Mouse (Mus musculus): ENCODE measurements at regions not wholly inside any gene's neighbourhood (a gene's known extent, or its start where the extent isn't known, plus 50 kb on each side); places are given as distances from the start of the nearest gene placed in this dataset.
A peak's percentile ranks its signal among the peaks of the same experiment; 100 is the strongest.

DNA sequence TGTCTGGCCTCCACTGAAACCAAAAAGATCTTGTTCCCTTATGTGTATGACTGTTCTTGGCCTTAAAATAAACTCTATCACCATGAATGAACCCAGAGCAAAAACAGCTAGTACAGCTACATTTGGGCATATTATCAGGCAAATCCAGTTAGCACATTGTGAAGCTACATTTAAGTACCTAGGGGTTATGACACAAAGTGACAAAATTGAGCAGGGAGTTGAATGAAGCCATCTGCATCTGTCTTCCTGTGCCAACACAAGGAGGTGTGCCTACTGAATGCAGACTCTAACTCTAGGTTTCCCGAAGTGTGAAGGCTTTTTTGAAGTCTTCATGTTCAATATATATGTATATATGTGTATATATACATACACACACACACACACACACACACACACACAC is 169.9 kb upstream of the Tmem161b start:
- intact Hi-C loops (cut with DNase I) = no loop called here
- no peak for DNase-seq (ENCODE audit: extremely low spot score in 1 of 2, low spot score in 2 of 2)

GRCm38 (mm10) chr13:84054956-84055355 is 167.1 kb upstream of the Tmem161b start:
- intact Hi-C loops (cut with DNase I) = loop anchor here (5.0 kb wide), 1 partner anchor 178 kb away; no protein-coding TSS in a partner anchor
- DNase-seq (ENCODE audit: extremely low spot score in 1 of 2, low spot score in 2 of 2) = no peak

- intact Hi-C loops (cut with DNase I) = loop anchor here (5.0 kb wide), 1 partner anchor 178 kb away; no protein-coding TSS in a partner anchor
Observed at GRCm38 (mm10) chr13:84055576-84055975, 166.5 kb upstream of the Tmem161b start.

GRCm38 (mm10) chr13:84056451-84056850 is 165.6 kb upstream of the Tmem161b start:
- intact Hi-C loops (cut with DNase I) = loop anchor here (5.0 kb wide), 1 partner anchor 179 kb away; no protein-coding TSS in a partner anchor
- no peak for DNase-seq (ENCODE audit: extremely low spot score in 1 of 2, low spot score in 2 of 2)

More at GRCm38 (mm10) chr13:84055576-84055975, 166.5 kb upstream of the Tmem161b start:
- no peak for DNase-seq (ENCODE audit: extremely low spot score in 1 of 2, low spot score in 2 of 2)

GRCm38 (mm10) chr13:84056998-84057397 is 165.1 kb upstream of the Tmem161b start:
- intact Hi-C loops (cut with DNase I) = loop anchor here (5.0 kb wide), 1 partner anchor 180 kb away; no protein-coding TSS in a partner anchor
- no peak for DNase-seq (ENCODE audit: extremely low spot score in 1 of 2, low spot score in 2 of 2)

DNA sequence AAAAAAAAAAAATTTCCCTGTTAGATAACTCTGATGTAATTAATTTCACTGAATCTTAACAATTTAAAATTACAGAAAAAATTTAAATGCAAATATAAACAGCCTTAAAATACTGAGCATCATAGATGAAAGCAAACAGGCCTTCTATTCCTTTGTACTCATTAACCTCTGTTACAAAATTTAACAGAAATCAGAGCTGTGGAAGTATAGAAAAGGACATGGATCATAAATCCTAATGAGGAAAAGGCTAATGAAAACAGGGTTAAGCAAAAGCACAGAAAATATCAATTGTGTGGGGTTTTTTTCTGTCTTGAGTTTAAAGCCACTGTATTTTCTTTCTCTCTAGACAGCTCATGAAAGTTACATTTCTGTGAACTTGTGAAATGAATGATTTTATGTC is 164.6 kb upstream of the Tmem161b start:
- DNase-seq (ENCODE audit: extremely low spot score in 1 of 2, low spot score in 2 of 2) = no peak
- intact Hi-C loops (cut with DNase I) = loop anchor here (5.0 kb wide), 1 partner anchor 180 kb away; no protein-coding TSS in a partner anchor

GRCm38 (mm10) chr13:84058251-84058650 is 163.8 kb upstream of the Tmem161b start:
- no peak for DNase-seq (ENCODE audit: extremely low spot score in 1 of 2, low spot score in 2 of 2)
- intact Hi-C loops (cut with DNase I) = loop anchor here (2.0 to 5.0 kb wide), 2 partner anchors 181 to 699 kb away; no protein-coding TSS in a partner anchor

- peak in 1 of 2 experiments; percentile 52 for DNase-seq (ENCODE audit: extremely low spot score in 1 of 2, low spot score in 2 of 2)
- intact Hi-C loops (cut with DNase I) = loop anchor here (2.0 to 5.0 kb wide), 2 partner anchors 182 to 698 kb away; no protein-coding TSS in a partner anchor
Observed at GRCm38 (mm10) chr13:84059031-84059651, 163.0 kb upstream of the Tmem161b start.

GRCm38 (mm10) chr13:84059661-84060452 is 162.2 kb upstream of the Tmem161b start:
- DNase-seq (ENCODE audit: extremely low spot score in 1 of 2, low spot score in 2 of 2) = no peak
- intact Hi-C loops (cut with DNase I) = loop anchor here (2.0 to 5.0 kb wide), 2 partner anchors 183 to 697 kb away; no protein-coding TSS in a partner anchor

DNA sequence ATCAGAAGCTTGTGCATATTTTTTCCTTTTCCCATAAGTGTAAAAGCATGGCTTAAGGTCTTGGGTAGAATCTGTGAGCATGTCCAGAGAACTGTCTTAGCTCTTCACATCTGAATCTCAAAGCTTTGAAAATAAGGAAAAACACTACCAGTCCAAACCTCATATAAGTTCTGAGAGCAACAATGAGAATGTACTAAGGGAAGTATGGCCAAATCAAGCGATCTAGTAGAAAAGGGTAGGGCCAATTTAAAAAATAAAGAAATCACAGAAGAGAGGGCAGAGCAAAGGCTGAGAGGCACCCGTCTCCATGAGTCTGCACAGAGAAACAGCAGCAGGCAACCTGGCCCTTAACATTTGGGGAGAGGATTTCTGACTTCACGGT is 161.7 kb upstream of the Tmem161b start:
- intact Hi-C loops (cut with DNase I) = no loop called here
- no peak for DNase-seq (ENCODE audit: extremely low spot score in 1 of 2, low spot score in 2 of 2)

GRCm38 (mm10) chr13:84060906-84061305 is 161.2 kb upstream of the Tmem161b start:
- intact Hi-C loops (cut with DNase I) = no loop called here

GRCm38 (mm10) chr13:84061820-84062480 is 160.1 kb upstream of the Tmem161b start:
- intact Hi-C loops (cut with DNase I) = loop anchor here (2.0 kb wide), 1 partner anchor 325 kb away; no protein-coding TSS in a partner anchor
- no peak for DNase-seq (ENCODE audit: extremely low spot score in 1 of 2, low spot score in 2 of 2)

More at GRCm38 (mm10) chr13:84060906-84061305, 161.2 kb upstream of the Tmem161b start:
- DNase-seq (ENCODE audit: extremely low spot score in 1 of 2, low spot score in 2 of 2) = no peak

DNA sequence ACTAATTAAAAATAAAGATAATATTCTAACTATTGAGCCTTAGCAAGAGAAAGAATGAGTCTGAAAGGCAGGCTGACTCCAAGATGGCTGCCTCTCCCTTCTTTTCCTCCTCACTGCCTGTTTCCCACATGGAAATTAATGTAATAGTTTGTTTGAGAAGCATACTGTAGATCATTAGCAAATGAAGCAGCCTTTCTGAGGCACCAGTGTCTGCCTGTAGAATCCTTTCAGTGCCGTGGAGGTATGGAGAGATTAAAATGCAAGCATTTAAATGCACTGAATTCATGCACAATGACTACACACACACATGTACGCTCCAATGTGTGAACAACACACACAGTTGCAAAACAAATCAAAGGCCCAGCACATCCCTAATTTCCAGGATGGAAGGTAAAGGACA is 159.5 kb upstream of the Tmem161b start:
- no peak for DNase-seq (ENCODE audit: extremely low spot score in 1 of 2, low spot score in 2 of 2)

DNA sequence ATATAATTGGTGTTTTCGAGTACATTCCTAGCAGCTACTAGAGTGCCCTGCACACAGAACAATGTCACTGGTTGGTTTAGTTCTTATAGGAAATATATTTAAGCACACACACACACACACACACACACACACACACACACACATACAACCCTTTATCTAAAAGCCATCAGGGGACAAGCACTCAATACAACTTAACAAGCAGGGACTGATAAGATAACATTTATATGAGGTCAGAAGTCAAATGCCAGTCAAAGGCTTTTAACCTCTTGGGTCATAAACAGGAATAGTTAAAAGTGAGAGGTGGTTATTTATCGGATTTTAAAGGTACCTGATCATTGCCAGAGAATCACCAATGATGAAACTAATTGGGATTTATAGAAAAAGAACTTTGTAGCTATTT is 158.7 kb upstream of the Tmem161b start:
- no peak for DNase-seq (ENCODE audit: extremely low spot score in 1 of 2, low spot score in 2 of 2)
- intact Hi-C loops (cut with DNase I) = loop anchor here (2.0 kb wide), 1 partner anchor 327 kb away; no protein-coding TSS in a partner anchor

More for the DNA sequence above, 159.5 kb upstream of the Tmem161b start:
- intact Hi-C loops (cut with DNase I) = loop anchor here (2.0 kb wide), 1 partner anchor 326 kb away; no protein-coding TSS in a partner anchor

DNA sequence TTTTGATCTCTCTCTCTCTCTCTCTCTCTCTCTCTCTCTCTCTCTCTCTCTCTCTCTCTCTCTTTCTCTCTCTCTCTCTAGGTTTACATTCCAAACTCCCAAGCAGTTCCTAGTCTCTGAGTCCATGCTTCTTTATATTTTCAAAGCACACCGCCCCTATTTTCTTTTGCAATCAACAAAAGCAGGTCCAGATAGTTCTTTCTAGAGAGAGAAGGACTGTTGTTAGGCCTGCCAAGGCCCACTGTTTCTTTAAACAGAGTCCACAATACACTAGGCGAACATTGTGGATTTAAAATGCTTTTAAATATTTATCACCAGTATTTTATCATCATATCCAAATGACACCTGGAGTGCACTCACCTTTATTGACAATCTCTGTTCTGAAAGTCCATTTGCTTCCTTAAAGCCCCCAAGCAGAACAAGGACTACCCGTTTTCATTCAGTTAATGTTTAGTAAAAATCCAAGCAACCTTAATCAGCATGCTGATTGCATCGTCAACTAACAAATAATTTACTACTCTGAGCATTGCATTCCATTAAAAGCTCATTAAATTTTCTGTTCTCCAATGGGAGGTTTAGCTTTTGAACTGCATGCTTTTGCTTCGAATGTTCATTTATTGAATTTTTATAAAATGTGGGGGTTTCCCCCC is 157.7 kb upstream of the Tmem161b start:
- DNase-seq (ENCODE audit: extremely low spot score in 1 of 2, low spot score in 2 of 2) = no peak

GRCm38 (mm10) chr13:84065256-84065898 is 156.7 kb upstream of the Tmem161b start:
- no peak for DNase-seq (ENCODE audit: extremely low spot score in 1 of 2, low spot score in 2 of 2)
- intact Hi-C loops (cut with DNase I) = loop anchor here (2.0 to 5.0 kb wide), 2 partner anchors 79 to 157 kb away; partner anchors contain the start of gene Tmem161b

More for the DNA sequence above, 157.7 kb upstream of the Tmem161b start:
- intact Hi-C loops (cut with DNase I) = loop anchor here (1.0 to 2.0 kb wide), 2 partner anchors 78 to 281 kb away; no protein-coding TSS in a partner anchor

GRCm38 (mm10) chr13:84066211-84066959 is 155.7 kb upstream of the Tmem161b start:
- intact Hi-C loops (cut with DNase I) = loop anchor here (5.0 kb wide), 1 partner anchor 156 kb away; the partner anchor contains the start of gene Tmem161b
- DNase-seq (ENCODE audit: extremely low spot score in 1 of 2, low spot score in 2 of 2) = no peak

Measured in left cerebral cortex, postnatal 10 days (tissue).